9 mouse cellular contexts compared by ENCODE assay signal in genomic region chr6:134659108-134659958, GRCm38 (mm10). TPM values are rescaled to one million over a fixed set of nuclear protein-coding genes. Genes with fewer than 3 reads are reported as not detected.
DNase-seq lines count a peak whose midpoint lies in the region; ATAC-seq lines count a peak whose summit lies in the region.
"Had no signal": no experiment of that assay in that cellular context is flagged by ENCODE, and none has a peak within 500 bp of the region (broad histone marks: within the 10 kb centered on the region; RNA-seq: fewer than 3 reads in every experiment).

No protein-coding gene starts in this region.

- H3K4me2 ChIP-seq in intestine, embryonic 15.5 days (replicated peaks) = no peak overlapping the region
- H3K4me2 ChIP-seq in midbrain, embryonic 11.5 days = no peak overlapping the region

- no peaks in the 10 kb centered on the region for H3K9me3 ChIP-seq in intestine, embryonic 15.5 days
- no peaks in the 10 kb centered on the region for H3K9me3 ChIP-seq in limb, embryonic 10.5 days (replicated peaks)
- H3K9me3 ChIP-seq in midbrain, embryonic 11.5 days (ENCODE audit: control insufficient read depth, low read length) = no peaks in the 10 kb centered on the region

- no peak overlapping the region for H3K4me3 ChIP-seq in intestine, embryonic 15.5 days (replicated peaks)
- no peak overlapping the region for H3K4me3 ChIP-seq in limb, embryonic 10.5 days
- no peak overlapping the region for H3K4me3 ChIP-seq in midbrain, embryonic 11.5 days (ENCODE audit: low read depth, low read length)
- H3K4me3 ChIP-seq: erythroblast, embryonic 14.5 days had no signal

- DNase-seq in 416B (ENCODE audit: low read depth) = peak; percentile 77
- peak; percentile 68 for DNase-seq in ZHBTc4 (ENCODE audit: low read depth, low spot score)
- peak; percentile 71 for DNase-seq in embryo, embryonic 10 days (ENCODE audit: low spot score)
- DNase-seq in gastrocnemius, postnatal 4 days (ENCODE audit: low spot score in 2 of 2) = peak; percentile 21 to 45
- DNase-seq in limb, embryonic 10.5 days (ENCODE audit: low spot score) = peak; percentile 49
- DNase-seq in midbrain, embryonic 11.5 days (ENCODE audit: low spot score, missing footprints) = peak; percentile 91
- DNase-seq in splenic B cell, adult 2 months (ENCODE audit: low read depth, low spot score) = peak; percentile 74

- no peak overlapping the region for H3K9ac ChIP-seq in intestine, embryonic 15.5 days
- H3K9ac ChIP-seq in midbrain, embryonic 11.5 days (ENCODE audit: low read length) = no peak overlapping the region

- 14% methylated on average over 9 of the region's 9 CpGs for WGBS in intestine, embryonic 15.5 days
- WGBS in limb, embryonic 10.5 days = 25% methylated on average over 9 of the region's 9 CpGs
- WGBS in midbrain, embryonic 11.5 days = 22% methylated on average over 9 of the region's 9 CpGs

- H3K4me1 ChIP-seq in intestine, embryonic 15.5 days (replicated peaks) = no peaks in the 10 kb centered on the region
- no peaks in the 10 kb centered on the region; the same call in 1 of the 2 replicates for H3K4me1 ChIP-seq in limb, embryonic 10.5 days
- H3K4me1 ChIP-seq in midbrain, embryonic 11.5 days (ENCODE audit: control insufficient read depth, insufficient read depth, low read length) = no peaks in the 10 kb centered on the region

- H3K27me3 ChIP-seq in intestine, embryonic 15.5 days (replicated peaks) = no peaks in the 10 kb centered on the region
- no peaks in the 10 kb centered on the region for H3K27me3 ChIP-seq in limb, embryonic 10.5 days (ENCODE audit: low read depth, poor library complexity, severe bottlenecking)
- H3K27me3 ChIP-seq in midbrain, embryonic 11.5 days (ENCODE audit: control insufficient read depth, insufficient read depth, low read length) = no peaks in the 10 kb centered on the region
- no peaks in the 10 kb centered on the region for H3K27me3 ChIP-seq in splenic B cell, adult 2 months (ENCODE audit: control insufficient read depth, insufficient read depth, low read length, poor library complexity, severe bottlenecking)

- H3K36me3 ChIP-seq in intestine, embryonic 15.5 days = no peaks in the 10 kb centered on the region
- H3K36me3 ChIP-seq in limb, embryonic 10.5 days = no peaks in the 10 kb centered on the region
- no peaks in the 10 kb centered on the region for H3K36me3 ChIP-seq in midbrain, embryonic 11.5 days (ENCODE audit: control insufficient read depth, insufficient read depth, low read length)
- H3K36me3 ChIP-seq in splenic B cell, adult 2 months (ENCODE audit: control insufficient read depth, insufficient read depth, low read length, poor library complexity, severe bottlenecking) = no peaks in the 10 kb centered on the region

- no peak overlapping the region for H3K27ac ChIP-seq in intestine, embryonic 15.5 days
- no peak overlapping the region for H3K27ac ChIP-seq in limb, embryonic 10.5 days
- no peak overlapping the region for H3K27ac ChIP-seq in midbrain, embryonic 11.5 days (ENCODE audit: low read depth, low read length)

- peak; percentile 81 for ATAC-seq in intestine, embryonic 15.5 days
- ATAC-seq in midbrain, embryonic 11.5 days (ENCODE audit: low FRiP score) = peak; percentile 83; the same call in 1 of the 2 replicates

RNA-seq across cellular contexts. Expression of gene Borcs5, which starts 20.0 kb away (rescaled TPM):
- 10 to 100 TPM; 11.0 to 12.7 TPM for total RNA-seq in gastrocnemius, postnatal 4 days (2021)
- polyA plus RNA-seq in intestine, embryonic 15.5 days (2015; fragmentation: Nextera tagmentation; extraction: Ambion mirVana) = 15.4 and 16.8 TPM in 2 replicates
- polyA plus RNA-seq in limb, embryonic 10.5 days (2016; fragmentation: Nextera tagmentation; extraction: Ambion mirVana) = 14.8 and 18.0 TPM in 2 replicates
- 26.4 and 28.3 TPM in 2 replicates for polyA plus RNA-seq in midbrain, embryonic 11.5 days (2014; fragmentation: Nextera tagmentation; extraction: Ambion mirVana)

RNA-seq across cellular contexts. Expression of gene Mansc1, which starts 27.0 kb away (rescaled TPM):
- total RNA-seq in gastrocnemius, postnatal 4 days (2021) = 1 to 10 TPM; 3.8 to 4.1 TPM
- polyA plus RNA-seq in intestine, embryonic 15.5 days (2015; fragmentation: Nextera tagmentation; extraction: Ambion mirVana) = 6.4 and 6.9 TPM in 2 replicates
- polyA plus RNA-seq in limb, embryonic 10.5 days (2016; fragmentation: Nextera tagmentation; extraction: Ambion mirVana) = 0.33 and 0.51 TPM in 2 replicates
- polyA plus RNA-seq in midbrain, embryonic 11.5 days (2014; fragmentation: Nextera tagmentation; extraction: Ambion mirVana) = 0.87 and 1.3 TPM in 2 replicates
- polyA plus RNA-seq: erythroblast, embryonic 14.5 days had no signal

Comparison
In these comparisons a context has a peak if more than half of its experiments do, and no peak if none do; other contexts are left out.
1. DNase-seq: peak in every context shown above with its lines; median percentile 91 in midbrain, embryonic 11.5 days; 77 in 416B; 74 in splenic B cell, adult 2 months; 71 in embryo, embryonic 10 days; 68 in ZHBTc4; 49 in limb, embryonic 10.5 days; 33 in gastrocnemius, postnatal 4 days.